Mouse (Mus musculus): ENCODE data around the gene Npas3. TPM values are rescaled to one million over a fixed set of nuclear protein-coding genes. Genes with fewer than 3 reads are reported as not detected.

Npas3 gene
- polyA plus RNA-seq, 1 experiment from 2014 or later: 1.1 TPM

GRCm38 (mm10) chr12:53695324-53695723 lies 446.8 kb downstream of the Npas3 start:
- Histone ChIP-seq H3K4me3 (no peak overlapping the region), H3K4me2 (no peak overlapping the region), H3K9ac (no peak overlapping the region), H3K27ac (replicated peaks) (no peak overlapping the region), H3K9me3 (no peaks in the 10 kb centered on the region), H3K36me3 (no peaks in the 10 kb centered on the region), H3K27me3 (replicated peaks) (no peaks in the 10 kb centered on the region), H3K4me1 (no peaks in the 10 kb centered on the region)
- no peak for ATAC-seq (ENCODE audit: extremely low read depth, insufficient number of reproducible peaks, low FRiP score, low TSS enrichment)
- 83% methylated on average over 3 of the region's 3 CpGs for WGBS

DNA sequence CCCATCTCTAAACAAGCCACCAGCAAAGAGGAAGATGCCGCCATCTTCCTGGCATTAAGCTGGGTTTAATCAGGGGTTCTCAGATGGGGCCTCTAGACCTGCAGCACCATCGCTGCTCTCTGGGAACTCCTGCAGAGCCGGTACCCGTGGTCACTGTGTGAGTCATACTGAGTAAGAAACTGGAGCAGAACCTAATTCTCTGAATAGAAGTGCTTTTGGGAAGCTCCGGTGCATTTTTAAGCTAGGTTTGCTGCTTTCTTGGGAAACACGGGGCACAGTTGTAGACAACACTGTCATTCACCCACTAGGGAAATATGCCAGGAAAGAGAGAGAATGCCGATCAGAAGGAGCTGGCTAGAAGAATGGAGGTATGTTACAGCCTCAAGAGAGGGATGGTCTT lies 449.2 kb downstream of the Npas3 start:
- no peak overlapping the region for H3K4me2 ChIP-seq
- no peaks in the 10 kb centered on the region for H3K27me3 ChIP-seq (replicated peaks)
- no peaks in the 10 kb centered on the region for H3K9me3 ChIP-seq
- H3K4me1 ChIP-seq: no peaks in the 10 kb centered on the region
- no peak overlapping the region for H3K9ac ChIP-seq
- no peak overlapping the region for H3K4me3 ChIP-seq
- H3K36me3 ChIP-seq: no peaks in the 10 kb centered on the region
- H3K27ac ChIP-seq (replicated peaks): no peak overlapping the region
- WGBS: 83% methylated on average over 7 of the region's 7 CpGs
- no peak for ATAC-seq (ENCODE audit: extremely low read depth, insufficient number of reproducible peaks, low FRiP score, low TSS enrichment)

DNA sequence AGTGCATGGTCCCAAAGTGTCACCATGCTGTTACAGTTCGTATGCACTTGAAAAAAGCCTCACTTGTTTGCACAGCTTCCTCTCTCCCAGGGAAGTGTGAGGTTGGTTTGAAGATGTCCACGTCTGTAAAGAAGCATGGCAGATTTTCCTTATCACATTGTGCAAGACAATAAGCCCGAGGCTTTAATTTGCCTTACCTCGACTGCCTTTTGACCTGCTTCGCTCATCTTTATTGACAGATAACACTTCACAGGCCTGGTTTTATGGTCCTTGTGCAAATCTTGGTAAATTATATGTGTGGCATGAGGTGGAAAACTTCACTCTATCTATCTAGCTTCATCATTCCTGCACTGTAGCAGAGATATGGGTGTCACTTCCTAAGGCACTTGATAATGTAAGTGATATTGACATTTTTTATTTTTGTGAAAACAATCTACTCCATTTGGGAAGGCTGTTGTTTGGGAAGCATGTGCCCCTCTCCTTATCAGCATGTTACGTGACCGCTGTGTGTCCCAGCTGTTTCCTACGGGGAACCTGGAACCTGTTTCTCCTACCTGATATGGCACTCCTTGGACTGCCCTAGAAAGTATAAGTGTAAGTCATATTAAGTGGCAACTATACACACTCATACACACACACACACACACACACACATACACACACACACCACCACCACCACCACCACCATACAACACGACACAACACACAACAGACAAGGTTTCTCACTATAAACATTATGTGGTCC lies 450.2 kb downstream of the Npas3 start:
- ATAC-seq (ENCODE audit: extremely low read depth, insufficient number of reproducible peaks, low FRiP score, low TSS enrichment): no peak
- no peaks in the 10 kb centered on the region for H3K4me1 ChIP-seq
- H3K9ac ChIP-seq: no peak overlapping the region
- H3K27me3 ChIP-seq (replicated peaks): no peaks in the 10 kb centered on the region
- no peak overlapping the region for H3K27ac ChIP-seq (replicated peaks)
- no peak overlapping the region for H3K4me2 ChIP-seq
- WGBS: 59% methylated on average over 9 of the region's 9 CpGs
- H3K9me3 ChIP-seq: no peaks in the 10 kb centered on the region
- no peaks in the 10 kb centered on the region for H3K36me3 ChIP-seq
- H3K4me3 ChIP-seq: no peak overlapping the region

- H3K27me3 ChIP-seq (replicated peaks): no peaks in the 10 kb centered on the region
- 55% methylated on average over 6 of the region's 6 CpGs for WGBS
- no peaks in the 10 kb centered on the region for H3K9me3 ChIP-seq
- no peak overlapping the region for H3K4me3 ChIP-seq
- no peak for ATAC-seq (ENCODE audit: extremely low read depth, insufficient number of reproducible peaks, low FRiP score, low TSS enrichment)
- no peak overlapping the region for H3K4me2 ChIP-seq
- H3K4me1 ChIP-seq: no peaks in the 10 kb centered on the region
- H3K9ac ChIP-seq: no peak overlapping the region
- no peak overlapping the region for H3K27ac ChIP-seq (replicated peaks)
- H3K36me3 ChIP-seq: no peaks in the 10 kb centered on the region
These were observed 471.4 kb downstream of the Npas3 start for GRCm38 (mm10) chr12:53719896-53720295.

DNA sequence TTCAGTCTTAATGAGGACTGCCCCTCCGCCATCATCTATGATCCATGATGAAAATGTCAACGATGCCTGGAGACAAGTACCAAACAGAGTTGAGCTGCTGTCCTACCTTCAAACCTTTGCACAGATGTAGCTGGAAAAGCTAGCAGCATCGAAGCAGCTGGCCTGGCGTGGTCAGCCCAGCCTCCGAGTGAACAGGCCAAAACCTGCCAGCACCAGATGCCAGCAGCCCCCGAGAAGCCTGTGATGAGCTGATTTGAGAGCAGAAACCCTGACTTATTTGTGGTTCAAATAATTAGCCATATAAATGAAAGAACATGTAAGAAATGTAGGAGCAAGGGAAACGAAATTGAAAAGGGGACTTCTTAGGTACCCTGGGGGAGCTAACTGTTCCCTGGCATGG lies 473.7 kb downstream of the Npas3 start:
- no peaks in the 10 kb centered on the region for H3K27me3 ChIP-seq (replicated peaks)
- 73% methylated on average over 7 of the region's 7 CpGs for WGBS
- ATAC-seq (ENCODE audit: extremely low read depth, insufficient number of reproducible peaks, low FRiP score, low TSS enrichment): no peak
- H3K9me3 ChIP-seq: no peaks in the 10 kb centered on the region
- H3K9ac ChIP-seq: no peak overlapping the region
- no peak overlapping the region for H3K4me3 ChIP-seq
- H3K4me1 ChIP-seq: no peaks in the 10 kb centered on the region
- no peak overlapping the region for H3K27ac ChIP-seq (replicated peaks)
- no peaks in the 10 kb centered on the region for H3K36me3 ChIP-seq
- H3K4me2 ChIP-seq: no peak overlapping the region

GRCm38 (mm10) chr12:53722718-53723698 lies 474.5 kb downstream of the Npas3 start:
- Histone ChIP-seq H3K4me1 (no peaks in the 10 kb centered on the region), H3K36me3 (no peaks in the 10 kb centered on the region), H3K4me3 (no peak overlapping the region), H3K9ac (no peak overlapping the region), H3K4me2 (no peak overlapping the region), H3K9me3 (no peaks in the 10 kb centered on the region), H3K27me3 (replicated peaks) (no peaks in the 10 kb centered on the region), H3K27ac (replicated peaks) (no peak overlapping the region)
- WGBS: 73% methylated on average over 15 of the region's 15 CpGs
- no peak for ATAC-seq (ENCODE audit: extremely low read depth, insufficient number of reproducible peaks, low FRiP score, low TSS enrichment)

DNA sequence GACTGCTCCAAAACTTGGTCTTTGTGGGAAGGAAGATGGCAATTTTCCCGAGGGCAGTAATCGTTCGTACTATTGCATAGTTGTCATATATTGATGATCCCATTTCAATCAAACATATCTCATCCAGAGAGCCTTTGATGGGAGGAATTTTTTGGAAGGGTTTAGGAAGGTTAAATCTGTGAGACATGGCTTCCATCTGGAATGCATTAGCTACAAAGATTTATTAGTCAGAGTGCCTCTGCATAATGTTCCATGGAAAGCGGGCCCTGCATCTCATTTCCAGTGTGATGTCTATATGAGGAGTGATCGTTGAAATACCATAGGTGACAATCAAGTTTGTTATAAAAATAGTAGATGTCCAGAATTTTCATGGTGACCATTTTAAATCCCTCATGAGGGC lies 480.8 kb downstream of the Npas3 start:
- Histone ChIP-seq H3K27ac (replicated peaks) (no peak overlapping the region), H3K4me2 (no peak overlapping the region), H3K9me3 (no peaks in the 10 kb centered on the region), H3K4me3 (no peak overlapping the region), H3K36me3 (no peaks in the 10 kb centered on the region), H3K27me3 (replicated peaks) (no peaks in the 10 kb centered on the region), H3K9ac (no peak overlapping the region), H3K4me1 (no peaks in the 10 kb centered on the region)
- WGBS: 83% methylated on average over 5 of the region's 5 CpGs
- no peak for ATAC-seq (ENCODE audit: extremely low read depth, insufficient number of reproducible peaks, low FRiP score, low TSS enrichment)

DNA sequence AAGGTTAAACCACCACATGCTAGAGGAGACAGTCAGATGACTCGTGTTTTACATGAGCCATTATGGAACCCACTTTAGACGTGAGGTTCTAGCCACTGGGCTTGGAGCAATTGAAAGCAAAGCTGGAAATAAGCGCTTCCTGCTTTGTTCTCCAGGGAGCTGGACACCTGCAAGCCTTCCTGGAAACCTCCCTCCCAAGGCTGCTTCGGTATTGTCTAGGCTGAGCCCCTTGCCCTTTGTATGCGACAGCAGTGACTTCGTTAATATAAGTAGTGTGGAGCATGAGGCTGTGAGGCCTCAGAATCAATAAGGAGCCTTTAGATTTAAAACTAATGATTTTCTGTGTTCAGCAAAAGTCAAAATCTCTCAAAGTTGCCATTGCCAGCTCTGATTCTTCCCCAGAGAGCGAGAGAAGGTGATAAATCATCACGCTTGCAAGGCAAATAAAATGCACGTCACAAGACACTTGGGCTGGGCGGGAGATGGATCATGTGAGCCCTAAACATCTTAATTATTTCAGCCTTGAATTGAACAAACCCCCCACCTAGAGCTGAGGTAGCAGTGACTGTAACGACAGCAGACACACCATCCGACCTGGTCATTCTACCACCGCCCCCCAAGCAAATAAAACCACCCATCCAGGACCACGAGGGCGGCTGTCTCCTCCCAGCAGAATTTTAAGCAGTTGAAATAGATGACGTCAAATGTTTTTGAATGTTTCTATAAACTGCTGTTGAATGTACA lies 490.2 kb downstream of the Npas3 start:
- H3K4me1 ChIP-seq: no peaks in the 10 kb centered on the region
- ATAC-seq (ENCODE audit: extremely low read depth, insufficient number of reproducible peaks, low FRiP score, low TSS enrichment): no peak
- 75% methylated on average over 16 of the region's 16 CpGs for WGBS
- no peak overlapping the region for H3K4me2 ChIP-seq
- no peak overlapping the region for H3K27ac ChIP-seq (replicated peaks)
- no peak overlapping the region for H3K4me3 ChIP-seq
- H3K27me3 ChIP-seq (replicated peaks): no peaks in the 10 kb centered on the region
- no peaks in the 10 kb centered on the region for H3K9me3 ChIP-seq
- no peak overlapping the region for H3K9ac ChIP-seq
- H3K36me3 ChIP-seq: no peaks in the 10 kb centered on the region

DNA sequence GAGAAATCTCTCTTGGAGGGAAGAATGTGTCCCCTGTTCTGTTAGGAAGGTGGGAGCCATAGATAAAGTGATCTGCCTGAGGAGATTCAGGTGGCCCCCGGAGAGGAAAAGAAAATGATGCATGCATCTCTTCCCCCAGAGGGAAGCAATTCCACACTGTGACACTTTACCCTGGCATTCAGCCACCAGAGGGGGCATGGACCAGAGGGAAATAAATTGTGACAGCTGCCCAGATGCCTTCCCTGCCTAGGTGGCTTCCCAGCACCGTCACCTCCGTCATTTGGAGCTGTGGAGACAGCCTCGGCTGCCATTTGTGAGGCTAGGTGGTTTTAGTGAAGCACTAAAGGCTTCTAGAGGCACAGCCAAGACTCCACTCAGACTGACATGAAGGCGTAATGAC lies 498.2 kb downstream of the Npas3 start:
- Histone ChIP-seq H3K4me2 (no peak overlapping the region), H3K9me3 (no peaks in the 10 kb centered on the region), H3K36me3 (no peaks in the 10 kb centered on the region), H3K4me3 (no peak overlapping the region), H3K9ac (no peak overlapping the region), H3K4me1 (no peaks in the 10 kb centered on the region), H3K27ac (replicated peaks) (no peak overlapping the region), H3K27me3 (replicated peaks) (no peaks in the 10 kb centered on the region)
- 45% methylated on average over 5 of the region's 5 CpGs for WGBS
- ATAC-seq (ENCODE audit: extremely low read depth, insufficient number of reproducible peaks, low FRiP score, low TSS enrichment): no peak

DNA sequence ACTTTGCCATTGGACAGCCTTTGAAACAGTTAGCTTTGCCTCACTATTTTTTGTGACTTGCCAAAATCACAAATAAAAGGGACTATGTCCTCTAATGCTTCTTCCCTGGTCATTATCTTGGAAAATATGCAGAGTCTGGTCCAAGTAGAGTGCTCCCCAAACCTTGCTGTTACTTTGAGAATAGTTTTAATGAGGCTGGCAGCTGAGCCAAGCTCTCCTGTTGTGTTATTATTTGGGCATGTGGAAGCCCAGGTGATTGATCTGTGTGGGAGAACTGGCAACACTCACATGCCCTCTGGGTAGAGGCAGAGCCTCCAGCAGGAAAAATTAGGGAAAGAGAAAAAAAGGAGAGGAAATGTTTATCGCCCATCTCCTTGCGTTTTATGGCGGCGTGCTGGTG lies 500.9 kb downstream of the Npas3 start:
- Histone ChIP-seq H3K9me3 (no peaks in the 10 kb centered on the region), H3K27ac (replicated peaks) (no peak overlapping the region), H3K36me3 (no peaks in the 10 kb centered on the region), H3K4me1 (peaks cover 25% of the 10 kb centered on the region), H3K9ac (no peak overlapping the region), H3K4me2 (no peak overlapping the region), H3K27me3 (replicated peaks) (no peaks in the 10 kb centered on the region), H3K4me3 (no peak overlapping the region)
- WGBS: 92% methylated on average over 4 of the region's 4 CpGs
- no peak for ATAC-seq (ENCODE audit: extremely low read depth, insufficient number of reproducible peaks, low FRiP score, low TSS enrichment)

Measured in heart, embryonic 13.5 days (tissue).